Mouse (Mus musculus): ENCODE measurements at regions not wholly inside any gene's neighbourhood (a gene's known extent, or its start where the extent isn't known, plus 50 kb on each side); places are given as distances from the start of the nearest gene placed in this dataset.

DNA sequence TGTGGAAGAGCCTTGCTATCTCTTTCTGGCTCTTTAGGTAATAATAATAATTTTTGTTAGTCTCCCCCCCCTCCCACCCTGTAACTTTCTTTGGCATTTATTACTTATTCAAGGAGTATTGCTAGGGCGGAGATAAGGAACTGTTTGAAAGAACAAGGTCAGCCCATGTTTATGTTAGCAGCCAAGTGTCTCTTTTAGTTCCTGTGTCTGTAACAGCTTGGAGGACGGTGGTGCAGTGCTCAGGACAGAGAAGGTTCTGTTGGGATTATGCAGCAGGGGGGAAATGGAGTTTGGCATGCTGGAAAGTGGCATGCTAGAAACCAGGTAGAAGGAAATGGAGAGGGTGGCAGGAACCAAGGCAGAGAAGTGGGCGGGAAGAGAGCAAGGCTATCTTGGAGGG is 109.6 kb upstream of the Sall1 start:
- no peak for TF ChIP-seq CTCF (conservative IDR thresholded peaks at IDR 0.05; ENCODE audit: low read length)
- no peak for TF ChIP-seq POU5F1 (IDR thresholded peaks at IDR 0.05; ENCODE audit: borderline replicate concordance, low read length)
- TF ChIP-seq NANOG (IDR thresholded peaks at IDR 0.05; ENCODE audit: borderline replicate concordance, low read length), result no peak

All from E14TG2a.4 (cell line).